Mouse (Mus musculus) brain, embryonic 14.5 days (tissue): ENCODE measurements around the gene Zbtb20.

ENCODE experiments used
- CTCF ChIP-seq: fragments of 200-500 bp; IDR thresholded peaks from 2 replicates; pipeline ENCODE4 v1.5.1; 2012; ENCODE audit warnings: inconsistent platforms, mild to moderate bottlenecking, moderate library complexity, borderline replicate concordance; ENCODE audit not compliant: insufficient read depth, insufficient read length; ENCODE audit errors: extremely low read depth
- POLR2A ChIP-seq: fragments of 200-500 bp; IDR thresholded peaks from 2 replicates; pipeline ENCODE4 v1.6.1; 2012; ENCODE audit warnings: mild to moderate bottlenecking, inconsistent platforms, borderline replicate concordance; ENCODE audit not compliant: poor library complexity, insufficient read depth, insufficient read length, severe bottlenecking; ENCODE audit errors: extremely low read depth

GRCm38 (mm10) chr16:43400046-43400445 lies 524.4 kb downstream of the Zbtb20 start:
- TF ChIP-seq POLR2A (no peak), CTCF (no peak)
